Mouse (Mus musculus) midbrain, embryonic 15.5 days (tissue): Measurements from ENCODE around the gene Gm3045. TPM values are rescaled to one million over a fixed set of nuclear protein-coding genes. Genes with fewer than 3 reads are reported as not detected.

Experiments
- ATAC-seq: fragments of 200-750 bp; cut with Nextera tagmentation; replicated peaks from 2 replicates; pipeline ENCODE4 v1.8.0; 2017; ENCODE audit warnings: moderate TSS enrichment
- H3K27ac ChIP-seq: fragments of 300-500 bp; sonication (generic); 2 replicates; pipeline ENCODE4 v1.5.1; 2015; ENCODE audit warnings: mild to moderate bottlenecking, inconsistent platforms
- H3K27me3 ChIP-seq: fragments of 300-500 bp; sonication (generic); replicated peaks from 2 replicates; pipeline ENCODE4 v1.6.1; 2015; ENCODE audit warnings: inconsistent platforms
- H3K36me3 ChIP-seq: fragments of 300-500 bp; sonication (generic); replicated peaks from 2 replicates; pipeline ENCODE4 v1.6.1; 2015; ENCODE audit warnings: inconsistent platforms
- H3K4me1 ChIP-seq: fragments of 300-500 bp; sonication (generic); 2 replicates; pipeline ENCODE4 v1.6.1; 2015; ENCODE audit warnings: inconsistent platforms
- H3K4me2 ChIP-seq: fragments of 300-500 bp; sonication (generic); 2 replicates; pipeline ENCODE4 v1.6.1; 2015; ENCODE audit warnings: inconsistent platforms, mild to moderate bottlenecking, moderate library complexity
- H3K4me3 ChIP-seq: fragments of 300-500 bp; sonication (generic); 2 replicates; pipeline ENCODE4 v1.5.1; 2015; ENCODE audit warnings: mild to moderate bottlenecking, inconsistent platforms
- H3K9ac ChIP-seq: fragments of 300-500 bp; sonication (generic); 2 replicates; pipeline ENCODE4 v1.6.1; 2015; ENCODE audit warnings: mild to moderate bottlenecking, inconsistent platforms
- H3K9me3 ChIP-seq: fragments of 300-500 bp; sonication (generic); 2 replicates; pipeline ENCODE4 v1.6.1; 2016; ENCODE audit warnings: inconsistent platforms
- WGBS: fragments of 180-500 bp; shearing (Covaris S2); methylation state at CpG from one replicate; pipeline ENCODE4 v1.1.7; 2015; ENCODE audit warnings: mixed read lengths; 5-methylcytosine and 5-hydroxymethylcytosine counted together
- polyA plus RNA-seq: library from polyadenylated mRNA; unstranded; fragments of >200 nt; fragmentation: Nextera tagmentation; extraction: Ambion mirVana; gene quantifications from 2 replicates; pipeline ENCODE4 v1.2.1, GENCODE M21; 2015

Gm3045 gene
- polyA plus RNA-seq, 1 experiment from 2014 or later = not detected

DNA sequence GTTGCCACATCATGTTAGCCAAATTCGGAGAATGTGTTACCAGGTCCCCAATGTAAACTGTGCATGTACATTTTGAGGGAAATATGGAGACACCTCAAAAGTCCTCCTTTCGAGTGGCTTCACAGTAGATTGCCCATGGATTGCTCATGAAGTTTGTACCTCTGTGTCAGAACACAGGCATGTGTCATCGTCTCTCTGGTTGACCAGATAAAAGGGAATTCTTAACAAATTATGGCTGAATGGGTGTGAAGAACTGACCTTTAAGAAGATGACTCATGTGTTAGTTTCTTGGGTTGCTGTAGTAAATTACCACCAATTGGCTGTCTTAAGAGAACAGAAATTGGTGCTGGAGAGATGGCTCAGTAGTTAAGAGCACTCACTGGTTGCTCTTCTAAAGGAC lies 17.7 kb downstream of the Gm3045 start:
- H3K27me3 ChIP-seq = peaks cover 19% of the 10 kb centered on the region
- WGBS = 91% methylated on average over 3 of the region's 3 CpGs
- ATAC-seq = no peak
- H3K9ac ChIP-seq = no peak overlapping the region
- H3K27ac ChIP-seq = no peak overlapping the region
- H3K4me2 ChIP-seq = no peak overlapping the region
- no peaks in the 10 kb centered on the region for H3K36me3 ChIP-seq
- 0 out of 2 replicates have a peak, but pooled peaks cover 4% of the 10 kb centered on the region for H3K4me1 ChIP-seq
- H3K4me3 ChIP-seq = no peak overlapping the region
- no peaks in the 10 kb centered on the region for H3K9me3 ChIP-seq

DNA sequence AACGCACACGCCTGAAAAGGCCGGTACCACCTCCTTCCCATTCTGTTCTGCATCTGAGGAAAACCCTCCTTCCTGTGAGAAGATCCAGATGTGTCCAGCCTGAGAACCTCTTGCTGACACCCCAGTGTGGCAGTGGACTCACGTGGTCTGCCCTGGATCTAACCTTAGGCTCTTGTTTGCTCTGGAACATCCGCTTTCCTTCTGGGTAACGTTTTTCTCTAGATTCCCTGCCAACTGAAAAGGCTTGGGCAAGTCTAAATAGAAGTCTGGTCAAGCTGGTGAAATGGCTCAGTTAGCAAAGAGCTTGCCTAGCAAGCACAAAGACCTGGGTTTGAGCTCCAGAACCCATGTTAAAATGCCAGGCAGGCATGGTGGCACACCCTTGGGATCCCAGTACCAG lies 18.6 kb downstream of the Gm3045 start:
- no peak overlapping the region for H3K4me3 ChIP-seq
- no peak overlapping the region for H3K9ac ChIP-seq
- 88% methylated on average over 6 of the region's 6 CpGs for WGBS
- H3K27ac ChIP-seq = no peak overlapping the region
- peaks cover 9% of the 10 kb centered on the region for H3K4me1 ChIP-seq
- H3K9me3 ChIP-seq = no peaks in the 10 kb centered on the region
- peaks cover 10% of the 10 kb centered on the region for H3K27me3 ChIP-seq
- no peak overlapping the region for H3K4me2 ChIP-seq
- no peak for ATAC-seq
- no peaks in the 10 kb centered on the region for H3K36me3 ChIP-seq

DNA sequence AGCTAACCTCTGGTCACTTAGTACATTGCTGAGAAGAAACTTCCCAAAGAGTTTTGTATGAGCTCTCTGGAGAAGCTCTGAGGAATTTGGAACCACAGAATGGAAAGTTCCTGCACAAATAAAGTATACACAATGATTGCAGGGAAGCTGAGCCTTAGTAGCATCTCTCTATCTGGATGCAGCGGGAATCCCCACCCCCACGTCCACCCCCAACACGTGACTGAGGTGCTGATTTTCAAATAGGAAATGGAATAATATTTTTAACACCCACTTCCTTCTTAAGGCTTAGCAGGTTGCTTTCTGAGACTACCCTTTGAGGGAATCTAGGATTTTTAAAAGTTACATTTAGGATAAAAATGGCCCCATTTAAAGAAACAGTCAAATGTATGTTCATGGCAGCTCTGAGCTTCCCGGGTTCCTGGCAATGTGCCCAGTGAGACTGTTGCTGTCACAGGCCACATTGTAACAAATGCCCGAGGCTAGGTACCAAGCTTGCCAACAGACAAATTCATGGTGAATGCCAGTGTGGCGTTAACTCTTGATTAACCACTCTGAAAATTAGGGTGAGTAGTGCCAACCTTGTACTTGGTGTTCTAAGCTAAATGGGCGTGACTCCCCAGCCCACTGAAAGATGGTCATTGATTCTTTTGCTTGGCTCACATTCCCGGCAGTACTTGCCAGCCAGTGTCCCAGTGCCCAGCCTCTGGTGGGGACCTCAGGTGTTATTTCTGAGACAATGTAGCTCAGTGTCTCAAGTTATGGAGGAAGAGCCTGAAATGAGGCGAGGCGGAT lies 23.0 kb downstream of the Gm3045 start:
- H3K27ac ChIP-seq = no peak overlapping the region
- no peak overlapping the region for H3K4me3 ChIP-seq
- no peaks in the 10 kb centered on the region for H3K36me3 ChIP-seq
- H3K9ac ChIP-seq = no peak overlapping the region
- WGBS = 64% methylated on average over 10 of the region's 10 CpGs
- H3K9me3 ChIP-seq = no peaks in the 10 kb centered on the region
- H3K27me3 ChIP-seq = no peaks in the 10 kb centered on the region
- H3K4me1 ChIP-seq = peaks cover 9% of the 10 kb centered on the region
- no peak overlapping the region for H3K4me2 ChIP-seq
- ATAC-seq = no peak

DNA sequence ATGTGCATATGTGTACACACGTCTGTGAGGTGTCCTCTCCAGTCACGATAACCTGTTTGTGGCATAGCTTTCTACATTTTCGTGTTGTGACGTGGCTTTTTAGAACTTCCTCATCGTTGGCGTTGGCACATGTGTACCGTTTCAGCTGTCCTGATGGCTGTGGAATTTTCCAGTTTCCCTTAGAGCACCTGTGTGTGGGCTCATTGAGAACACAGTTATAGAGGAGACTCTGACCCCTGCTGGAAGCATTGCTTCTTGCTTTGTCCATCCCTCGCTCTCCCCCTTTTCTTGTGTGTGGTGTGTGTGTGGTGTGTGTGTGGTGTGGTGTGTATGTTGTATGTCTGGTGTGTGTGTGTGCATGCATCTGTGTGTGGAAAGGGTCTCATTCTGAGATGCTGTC lies 23.6 kb downstream of the Gm3045 start:
- Histone ChIP-seq H3K27ac (no peak overlapping the region), H3K4me2 (no peak overlapping the region), H3K9me3 (no peaks in the 10 kb centered on the region), H3K4me1 (peaks cover 9% of the 10 kb centered on the region), H3K27me3 (no peaks in the 10 kb centered on the region), H3K9ac (no peak overlapping the region), H3K36me3 (no peaks in the 10 kb centered on the region), H3K4me3 (no peak overlapping the region)
- WGBS = 81% methylated on average over 8 of the region's 8 CpGs
- no peak for ATAC-seq

DNA sequence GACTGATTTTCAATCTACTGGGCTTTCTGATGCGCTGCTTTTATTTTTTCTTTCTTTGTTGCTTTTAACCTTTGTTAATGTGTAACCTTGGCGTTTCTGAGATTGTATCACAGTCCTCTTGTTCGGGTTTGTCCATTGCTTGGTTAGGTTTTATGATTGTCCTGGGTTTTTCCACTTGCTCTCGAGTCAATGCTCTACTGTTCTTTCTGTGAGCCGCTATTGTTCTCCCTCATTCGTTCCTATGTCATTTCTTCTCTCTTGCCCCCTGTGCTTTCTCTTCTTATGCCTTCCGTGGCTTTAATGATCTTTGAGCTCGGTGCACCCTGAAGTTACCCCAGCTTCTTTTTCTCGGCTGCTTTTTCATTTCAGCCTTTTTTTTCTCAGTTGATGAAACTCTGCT lies 31.6 kb downstream of the Gm3045 start:
- no peak for ATAC-seq
- Histone ChIP-seq H3K4me3 (no peak overlapping the region), H3K36me3 (no peaks in the 10 kb centered on the region), H3K27me3 (no peaks in the 10 kb centered on the region), H3K4me2 (no peak overlapping the region), H3K4me1 (no peaks in the 10 kb centered on the region), H3K9me3 (no peaks in the 10 kb centered on the region), H3K9ac (no peak overlapping the region), H3K27ac (no peak overlapping the region)
- 55% methylated on average over 9 of the region's 9 CpGs for WGBS

DNA sequence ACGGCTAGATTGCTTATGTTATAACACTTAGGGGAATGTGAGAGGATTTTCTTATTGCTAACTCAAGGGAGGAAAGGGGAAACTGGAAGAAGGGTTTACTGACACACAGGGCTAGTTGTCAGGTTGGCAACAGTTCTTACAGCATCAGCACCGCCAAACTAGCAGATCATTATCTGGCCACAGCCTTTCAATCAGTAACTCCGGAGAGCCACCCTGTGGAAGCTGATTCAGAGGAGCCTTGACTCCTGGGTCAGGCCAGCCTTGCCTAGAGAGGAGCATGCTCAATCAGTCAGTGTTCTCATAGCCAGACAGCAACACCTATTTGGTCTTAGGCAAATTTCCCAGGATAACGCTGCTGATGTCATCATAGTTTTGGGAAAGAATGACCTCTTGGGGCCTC lies 35.1 kb downstream of the Gm3045 start:
- H3K4me2 ChIP-seq = no peak overlapping the region
- 87% methylated on average over 4 of the region's 4 CpGs for WGBS
- H3K9ac ChIP-seq = no peak overlapping the region
- H3K9me3 ChIP-seq = no peaks in the 10 kb centered on the region
- ATAC-seq = no peak
- H3K27me3 ChIP-seq = no peaks in the 10 kb centered on the region
- H3K4me1 ChIP-seq = no peaks in the 10 kb centered on the region
- H3K4me3 ChIP-seq = no peak overlapping the region
- H3K36me3 ChIP-seq = no peaks in the 10 kb centered on the region
- H3K27ac ChIP-seq = no peak overlapping the region

DNA sequence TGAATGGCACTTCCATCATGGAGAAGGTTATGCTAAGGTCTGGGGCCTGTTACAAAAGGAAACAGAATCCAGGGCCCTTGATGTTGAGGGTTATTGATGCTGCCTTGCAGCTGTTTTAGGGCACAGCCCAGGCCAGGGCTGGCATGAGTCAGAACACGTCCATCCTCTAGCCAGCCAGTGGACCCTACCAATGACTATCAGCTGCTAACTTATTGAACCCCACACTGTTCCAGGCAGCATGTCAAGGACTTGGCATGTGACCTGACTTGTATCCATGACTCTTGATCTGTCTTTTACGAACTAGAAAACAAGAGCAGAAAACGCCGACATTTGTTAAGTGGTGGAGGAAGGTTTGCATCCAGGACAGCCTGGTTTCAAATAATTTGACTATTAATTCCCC lies 36.4 kb downstream of the Gm3045 start:
- H3K27ac ChIP-seq = no peak overlapping the region
- H3K4me1 ChIP-seq = no peaks in the 10 kb centered on the region
- H3K36me3 ChIP-seq = no peaks in the 10 kb centered on the region
- no peak for ATAC-seq
- no peak overlapping the region for H3K4me3 ChIP-seq
- H3K4me2 ChIP-seq = no peak overlapping the region
- WGBS = 87% methylated on average over 4 of the region's 4 CpGs
- H3K9ac ChIP-seq = no peak overlapping the region
- H3K27me3 ChIP-seq = no peaks in the 10 kb centered on the region
- H3K9me3 ChIP-seq = no peaks in the 10 kb centered on the region

DNA sequence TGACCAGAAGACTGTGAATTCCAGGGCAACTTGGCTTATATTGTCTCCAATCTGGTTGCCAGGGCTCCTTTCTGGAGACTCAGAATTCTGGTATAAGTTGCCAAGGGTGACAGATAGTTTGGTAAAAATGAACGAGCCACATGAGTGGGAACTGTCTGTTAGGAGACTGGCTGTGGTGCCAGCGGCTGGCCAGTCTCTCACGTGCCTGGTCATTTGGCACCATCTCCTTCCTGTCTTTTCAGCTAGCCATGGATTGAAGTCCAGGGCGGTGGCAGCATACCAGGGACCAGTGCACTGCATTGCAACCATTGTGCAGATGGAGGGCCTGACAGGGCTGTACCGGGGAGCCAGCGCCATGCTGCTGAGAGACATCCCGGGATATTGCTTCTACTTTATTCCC lies 36.9 kb downstream of the Gm3045 start:
- no peak overlapping the region for H3K27ac ChIP-seq
- no peaks in the 10 kb centered on the region for H3K36me3 ChIP-seq
- H3K27me3 ChIP-seq = no peaks in the 10 kb centered on the region
- no peaks in the 10 kb centered on the region for H3K9me3 ChIP-seq
- no peak overlapping the region for H3K9ac ChIP-seq
- 88% methylated on average over 7 of the region's 7 CpGs for WGBS
- H3K4me2 ChIP-seq = no peak overlapping the region
- ATAC-seq = no peak
- no peaks in the 10 kb centered on the region for H3K4me1 ChIP-seq
- no peak overlapping the region for H3K4me3 ChIP-seq

DNA sequence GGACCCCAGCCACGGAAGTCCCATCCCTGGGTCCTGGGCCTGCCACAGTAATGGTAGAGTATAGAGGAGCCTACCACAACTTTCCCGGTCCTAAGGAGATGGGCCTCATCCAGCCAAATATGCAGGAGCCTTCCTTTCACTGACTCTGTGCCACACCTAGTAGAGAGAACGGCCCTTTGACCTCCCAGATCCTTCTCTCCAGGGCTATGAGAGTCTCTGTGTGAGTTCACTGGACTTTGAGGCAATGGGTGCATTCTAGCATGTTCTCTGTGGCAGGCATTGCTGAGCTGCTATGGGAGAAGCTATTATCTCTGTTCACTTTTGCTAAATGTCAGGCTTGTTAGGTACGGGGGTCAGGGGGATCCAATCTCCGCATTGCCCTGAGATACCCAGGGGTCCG lies 37.4 kb downstream of the Gm3045 start:
- no peaks in the 10 kb centered on the region for H3K4me1 ChIP-seq
- 82% methylated on average over 6 of the region's 6 CpGs for WGBS

DNA sequence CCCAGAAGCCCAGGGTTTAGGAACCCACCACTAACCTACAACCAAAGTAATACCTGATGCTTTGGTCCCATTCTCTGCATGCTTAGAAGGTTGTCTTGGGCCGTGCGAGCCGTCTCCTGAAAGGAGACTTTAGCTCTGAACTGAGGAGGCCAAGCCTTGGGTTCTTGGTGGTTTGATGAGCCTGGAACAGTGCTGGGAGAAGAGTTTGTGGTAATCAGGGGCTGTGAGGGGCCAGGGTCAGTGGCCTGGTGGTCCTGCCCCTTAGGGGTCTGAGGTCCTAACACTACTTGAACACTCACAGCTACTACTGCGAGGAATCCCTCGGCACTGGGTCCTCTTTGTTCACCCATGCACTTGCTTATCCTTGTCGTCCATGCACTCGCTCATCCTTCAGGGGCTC lies 41.4 kb downstream of the Gm3045 start:
- no peak overlapping the region for H3K27ac ChIP-seq
- H3K9ac ChIP-seq = no peak overlapping the region
- no peaks in the 10 kb centered on the region for H3K9me3 ChIP-seq
- no peak overlapping the region for H3K4me2 ChIP-seq
- 0 out of 2 replicates have a peak, but pooled peaks cover 2% of the 10 kb centered on the region for H3K27me3 ChIP-seq
- no peaks in the 10 kb centered on the region for H3K4me1 ChIP-seq
- ATAC-seq = no peak
- 96% methylated on average over 7 of the region's 7 CpGs for WGBS
- no peaks in the 10 kb centered on the region for H3K36me3 ChIP-seq
- H3K4me3 ChIP-seq = no peak overlapping the region

More for the DNA sequence above, 37.4 kb downstream of the Gm3045 start:
- H3K27me3 ChIP-seq = no peaks in the 10 kb centered on the region
- no peak overlapping the region for H3K9ac ChIP-seq
- H3K36me3 ChIP-seq = no peaks in the 10 kb centered on the region
- no peaks in the 10 kb centered on the region for H3K9me3 ChIP-seq
- ATAC-seq = no peak
- H3K4me3 ChIP-seq = no peak overlapping the region
- H3K27ac ChIP-seq = no peak overlapping the region
- no peak overlapping the region for H3K4me2 ChIP-seq

DNA sequence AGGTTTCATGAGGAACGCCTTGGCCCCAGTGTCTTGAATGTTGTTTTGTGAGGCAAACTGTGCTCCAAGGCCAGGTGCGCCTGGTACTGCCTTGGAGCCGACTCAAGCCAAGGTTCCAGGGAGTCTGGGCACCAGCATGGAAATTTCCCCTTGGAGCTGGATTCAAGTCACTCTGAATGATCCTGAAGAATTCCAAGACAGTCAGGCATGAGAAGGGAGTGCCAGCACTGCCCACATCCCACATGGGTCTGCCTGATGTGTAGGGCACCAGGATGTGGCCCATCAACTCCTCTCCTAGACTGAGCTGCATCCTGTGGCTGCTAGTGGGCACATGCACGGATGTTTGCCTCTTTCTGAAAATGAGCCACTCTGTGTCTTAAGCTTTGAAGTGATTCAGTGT lies 42.1 kb downstream of the Gm3045 start:
- WGBS = 85% methylated on average over 4 of the region's 4 CpGs
- H3K4me1 ChIP-seq = no peaks in the 10 kb centered on the region
- H3K27ac ChIP-seq = no peak overlapping the region

DNA sequence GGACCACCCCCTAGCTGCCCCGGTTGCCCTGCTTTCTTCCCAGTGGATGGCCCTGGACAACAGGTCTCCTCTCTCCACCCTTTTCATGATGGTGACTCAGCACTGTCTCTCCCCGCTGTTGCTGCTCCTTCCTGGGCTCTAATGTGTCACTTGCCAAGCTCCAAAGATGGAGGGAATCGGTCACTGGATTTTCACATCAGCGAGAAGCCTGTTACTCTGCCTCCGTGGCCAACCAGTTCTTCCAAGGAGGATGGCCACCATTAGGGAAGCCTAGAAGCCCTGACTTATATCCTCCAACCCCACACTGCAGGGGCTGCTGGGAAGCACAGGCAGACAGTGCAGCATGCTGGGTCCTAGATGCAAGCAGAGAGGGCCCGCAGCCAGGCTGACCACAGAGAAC lies 44.8 kb downstream of the Gm3045 start:
- peaks cover 2% of the 10 kb centered on the region; the same call in 1 of the 2 replicates for H3K27me3 ChIP-seq
- H3K36me3 ChIP-seq = no peaks in the 10 kb centered on the region
- H3K9ac ChIP-seq = no peak overlapping the region
- H3K9me3 ChIP-seq = no peaks in the 10 kb centered on the region
- H3K4me3 ChIP-seq = no peak overlapping the region
- no peak for ATAC-seq
- no peak overlapping the region for H3K27ac ChIP-seq
- WGBS = 91% methylated on average over 6 of the region's 6 CpGs
- H3K4me2 ChIP-seq = no peak overlapping the region
- H3K4me1 ChIP-seq = 0 out of 2 replicates have a peak, but pooled peaks cover 3% of the 10 kb centered on the region

More for the DNA sequence above, 42.1 kb downstream of the Gm3045 start:
- H3K36me3 ChIP-seq = no peaks in the 10 kb centered on the region
- H3K4me2 ChIP-seq = no peak overlapping the region
- no peak overlapping the region for H3K9ac ChIP-seq
- H3K4me3 ChIP-seq = no peak overlapping the region
- peaks cover 2% of the 10 kb centered on the region; the same call in 1 of the 2 replicates for H3K27me3 ChIP-seq
- H3K9me3 ChIP-seq = no peaks in the 10 kb centered on the region
- no peak for ATAC-seq

DNA sequence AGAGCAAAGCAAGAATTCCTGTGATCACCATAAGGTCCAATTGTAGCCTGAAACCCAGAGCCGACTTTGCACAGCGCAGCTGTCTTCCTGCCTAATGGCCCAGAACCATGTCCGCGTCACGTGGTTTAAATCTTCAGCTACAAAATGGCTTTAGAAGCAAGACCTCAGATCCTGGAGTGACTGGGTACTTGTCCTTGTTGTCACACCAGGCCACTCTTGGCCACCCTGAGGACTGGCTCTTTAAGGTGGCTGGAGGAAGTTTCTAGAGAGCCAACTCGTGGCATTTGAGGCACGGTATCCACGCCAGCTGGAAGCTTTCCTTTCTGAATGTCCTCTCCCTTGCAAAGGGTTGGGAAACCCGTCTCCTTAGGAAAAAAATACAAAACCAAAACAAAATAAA lies 45.6 kb downstream of the Gm3045 start:
- H3K4me2 ChIP-seq = no peak overlapping the region
- no peak for ATAC-seq
- no peaks in the 10 kb centered on the region for H3K9me3 ChIP-seq
- no peak overlapping the region for H3K27ac ChIP-seq
- H3K9ac ChIP-seq = no peak overlapping the region
- no peak overlapping the region for H3K4me3 ChIP-seq
- WGBS = 74% methylated on average over 9 of the region's 9 CpGs
- peaks cover 2% of the 10 kb centered on the region; the same call in 1 of the 2 replicates for H3K27me3 ChIP-seq
- H3K4me1 ChIP-seq = 0 out of 2 replicates have a peak, but pooled peaks cover 3% of the 10 kb centered on the region
- no peaks in the 10 kb centered on the region for H3K36me3 ChIP-seq
